32 mouse cellular contexts compared by ENCODE assay signal in the genomic region with DNA sequence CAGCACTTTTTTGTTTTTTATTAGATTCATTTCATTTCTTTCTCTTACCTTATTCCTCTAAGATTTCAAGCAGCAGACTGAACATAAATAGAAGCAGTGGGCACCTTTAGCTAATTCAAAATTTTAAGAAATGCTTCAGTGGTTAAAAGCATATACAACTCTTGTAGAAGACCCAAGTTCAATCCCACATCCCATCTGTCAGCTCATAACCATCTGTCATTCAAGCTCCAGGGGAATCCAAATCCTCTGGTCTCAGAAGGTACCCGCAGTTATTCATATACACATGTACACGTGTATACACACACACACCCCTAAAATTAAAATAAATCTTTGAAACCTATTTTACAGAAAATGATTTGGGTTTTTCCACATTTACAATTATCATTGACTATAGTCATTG. TPM values are rescaled to one million over a fixed set of nuclear protein-coding genes. Genes with fewer than 3 reads are reported as not detected.
A peak's percentile ranks its signal among the peaks of the same experiment; 100 is the strongest.
DNase-seq lines count a peak whose midpoint lies in the region; ATAC-seq and TF ChIP-seq lines count a peak whose summit lies in the region.
"Had no signal": no experiment of that assay in that cellular context is flagged by ENCODE, and none has a peak within 500 bp of the region (broad histone marks: within the 10 kb centered on the region; RNA-seq: fewer than 3 reads in every experiment).

No protein-coding gene starts in this region.

- no peaks in the 10 kb centered on the region for H3K4me1 ChIP-seq in kidney, adult 2 months (ENCODE audit: control insufficient read depth, insufficient read depth, low read length)
- H3K4me1 ChIP-seq: embryonic facial prominence, embryonic 12.5 days; heart, embryonic 10.5 days; heart, embryonic 15.5 days; hindbrain, embryonic 12.5 days; intestine, embryonic 15.5 days; liver, embryonic 12.5 days; megakaryocyte, embryonic 14.5 days; midbrain, embryonic 12.5 days; neural tube, embryonic 12.5 days had no signal

- WGBS in kidney, adult 2 months = 87% methylated on average over 2 of the region's 2 CpGs

- no peaks in the 10 kb centered on the region for H3K36me3 ChIP-seq in kidney, adult 2 months (ENCODE audit: control insufficient read depth, insufficient read depth, low read length)
- H3K36me3 ChIP-seq: embryonic facial prominence, embryonic 12.5 days; G1E; heart, embryonic 10.5 days; heart, embryonic 15.5 days; hindbrain, embryonic 12.5 days; intestine, embryonic 15.5 days; liver, embryonic 12.5 days; midbrain, embryonic 12.5 days; neural tube, embryonic 12.5 days had no signal

- no peak overlapping the region for H3K4me3 ChIP-seq in layer of hippocampus, adult 2 months
- no peak overlapping the region for H3K4me3 ChIP-seq in kidney, adult 2 months (ENCODE audit: insufficient read depth, low read depth, low read length)
- H3K4me3 ChIP-seq: embryonic facial prominence, embryonic 12.5 days; heart, embryonic 10.5 days; heart, embryonic 15.5 days; hindbrain, embryonic 12.5 days; intestine, embryonic 15.5 days; liver, embryonic 12.5 days; megakaryocyte, embryonic 14.5 days; midbrain, embryonic 12.5 days; myocyte; neural tube, embryonic 12.5 days had no signal

- no peak overlapping the region for H3K27ac ChIP-seq in layer of hippocampus, adult 2 months
- no peak overlapping the region for H3K27ac ChIP-seq in kidney, adult 2 months (ENCODE audit: insufficient read depth, low read depth, low read length)
- H3K27ac ChIP-seq: embryonic facial prominence, embryonic 12.5 days; heart, embryonic 10.5 days; heart, embryonic 15.5 days; hindbrain, embryonic 12.5 days; hindbrain, postnatal 0 days; intestine, embryonic 15.5 days; liver, embryonic 12.5 days; midbrain, embryonic 12.5 days; neural tube, embryonic 12.5 days had no signal

- no peaks in the 10 kb centered on the region for H3K27me3 ChIP-seq in kidney, adult 2 months (replicated peaks; ENCODE audit: control insufficient read depth, insufficient read depth, low read length)
- H3K27me3 ChIP-seq: embryonic facial prominence, embryonic 12.5 days; heart, embryonic 15.5 days; hindbrain, embryonic 12.5 days; intestine, embryonic 15.5 days; liver, embryonic 12.5 days; megakaryocyte, embryonic 14.5 days; midbrain, embryonic 12.5 days; neural tube, embryonic 12.5 days had no signal

- peak; percentile 67 for ATAC-seq in frontal cortex, adult (ENCODE audit: low TSS enrichment)
- ATAC-seq: forebrain, embryonic 14.5 days; hindbrain, postnatal 0 days; intestine, embryonic 15.5 days; liver, embryonic 12.5 days; lung, postnatal 0 days had no signal

- no peak for TF ChIP-seq POLR2A in kidney, adult 2 months (IDR thresholded peaks at IDR 0.05; ENCODE audit: low read depth, low read length)

- TF ChIP-seq CTCF in layer of hippocampus, adult 2 months (conservative IDR thresholded peaks at IDR 0.05) = no peak
- TF ChIP-seq CTCF in kidney, adult 2 months (conservative IDR thresholded peaks at IDR 0.05; ENCODE audit: insufficient read depth, insufficient read length, low read depth, low read length) = no peak

- no peak for DNase-seq in frontal cortex, postnatal 10 days (ENCODE audit: low spot score in 2 of 2)
- DNase-seq in layer of hippocampus, adult 2 months (ENCODE audit: low spot score in 2 of 2) = peak; percentile 24 to 46
- no peak for DNase-seq in layer of hippocampus, adult 9-10 months (ENCODE audit: low spot score)
- DNase-seq in right cerebral cortex, adult 18-20 months = peak; percentile 37
- DNase-seq in right cerebral cortex, postnatal 14 days = no peak
- DNase-seq in telencephalon, adult 2 months (ENCODE audit: low read depth, low spot score) = peak; percentile 67
- no peak for DNase-seq in kidney, adult 2 months
- DNase-seq: adrenal gland, adult 8-10 months; cerebellum, adult 8-10 months; embryo, embryonic 11 days; gastrocnemius, postnatal 25 days; heart, adult 11 months; heart, postnatal 36 days; kidney, adult 9 months; kidney, postnatal 10 days; lung, adult 18-20 months; lung, postnatal 4 days had no signal

RNA-seq across cellular contexts. Expression of a gene that starts 52.9 kb away (rescaled TPM):
- 10 to 100 TPM; 42.8 to 45.0 TPM for total RNA-seq in layer of hippocampus, adult 2 months (2021)
- 11.2 and 12.8 TPM in 2 replicates for polyA plus RNA-seq in kidney, adult 2 months (2012; rRNA removed)

Comparison
In these comparisons a context has a peak if more than half of its experiments do, and no peak if none do; other contexts are left out.
1. DNase-seq: peak in layer of hippocampus, adult 2 months (2 of 2), right cerebral cortex, adult 18-20 months (single experiment) and telencephalon, adult 2 months (single experiment); none in frontal cortex, postnatal 10 days (0 of 2), layer of hippocampus, adult 9-10 months (single experiment), right cerebral cortex, postnatal 14 days (single experiment) and kidney, adult 2 months (single experiment).